Mouse (Mus musculus): ENCODE measurements around the gene Slc25a1. TPM values are rescaled to one million over a fixed set of nuclear protein-coding genes. Genes with fewer than 3 reads are reported as not detected.

Gene Slc25a1
- total and polyA plus RNA-seq, 3 experiments, result 215 to 601 (median 471) TPM

- DNase-seq, result peak; percentile 96
Measured at GRCm38 (mm10) chr16:17921325-17922162, 6.5 kb downstream of the Slc25a1 start.

- DNase-seq, result no peak
Measured at GRCm38 (mm10) chr16:17920586-17920985, 7.4 kb downstream of the Slc25a1 start.

GRCm38 (mm10) chr16:17914307-17915249 is 13.4 kb downstream of the Slc25a1 start, which contains the start of gene Gsc2:
Gene Gsc2 (minus strand): TSS chr16:17915059.
- DNase-seq, result peak; percentile 46

GRCm38 (mm10) chr16:17911052-17911595 is 16.9 kb downstream of the Slc25a1 start, which contains the start of gene Ess2:
Gene Ess2 (minus strand): TSS chr16:17911348.
- peak; percentile 93 for DNase-seq

- no peak for DNase-seq
Measured at GRCm38 (mm10) chr16:17898462-17898861, 29.6 kb downstream of the Slc25a1 start, which contains the start of the genes Dgcr2 and Tssk2. Gene Dgcr2 (minus strand): TSS chr16:17898562. Gene Tssk2 (plus strand): TSS chr16:17898637.

GRCm38 (mm10) chr16:17896091-17896490 is 31.9 kb downstream of the Slc25a1 start:
- DNase-seq, result no peak

GRCm38 (mm10) chr16:17893923-17894322 is 34.1 kb downstream of the Slc25a1 start, which contains the start of gene Tssk1:
Gene Tssk1 (plus strand): TSS chr16:17894223.
- DNase-seq, result no peak

- DNase-seq, result peak; percentile 34
Measured at GRCm38 (mm10) chr16:17892606-17893005, 35.4 kb downstream of the Slc25a1 start.

GRCm38 (mm10) chr16:17891567-17891959 is 36.5 kb downstream of the Slc25a1 start, which contains the start of gene Gm20518:
Gene Gm20518 (minus strand): TSS chr16:17891671.
- peak; percentile 99 for DNase-seq

GRCm38 (mm10) chr16:17890917-17891566 is 37.0 kb downstream of the Slc25a1 start:
- peak; percentile 90 for DNase-seq

GRCm38 (mm10) chr16:17890342-17890727 is 37.7 kb downstream of the Slc25a1 start:
- no peak for DNase-seq

- DNase-seq, result no peak
Measured at GRCm38 (mm10) chr16:17889689-17890341, 38.2 kb downstream of the Slc25a1 start.

GRCm38 (mm10) chr16:17884116-17884515 is 43.9 kb downstream of the Slc25a1 start:
- no peak for DNase-seq

GRCm38 (mm10) chr16:17882196-17882595 is 45.8 kb downstream of the Slc25a1 start:
- DNase-seq, result no peak

GRCm38 (mm10) chr16:17879571-17879970 is 48.4 kb downstream of the Slc25a1 start:
- DNase-seq, result no peak

- DNase-seq, result no peak
Measured at GRCm38 (mm10) chr16:17876096-17876495, 51.9 kb downstream of the Slc25a1 start.

Data from adrenal gland, adult 2 months (tissue).